Mouse (Mus musculus): ENCODE data around the gene Armc5.

Gene Armc5

DNA sequence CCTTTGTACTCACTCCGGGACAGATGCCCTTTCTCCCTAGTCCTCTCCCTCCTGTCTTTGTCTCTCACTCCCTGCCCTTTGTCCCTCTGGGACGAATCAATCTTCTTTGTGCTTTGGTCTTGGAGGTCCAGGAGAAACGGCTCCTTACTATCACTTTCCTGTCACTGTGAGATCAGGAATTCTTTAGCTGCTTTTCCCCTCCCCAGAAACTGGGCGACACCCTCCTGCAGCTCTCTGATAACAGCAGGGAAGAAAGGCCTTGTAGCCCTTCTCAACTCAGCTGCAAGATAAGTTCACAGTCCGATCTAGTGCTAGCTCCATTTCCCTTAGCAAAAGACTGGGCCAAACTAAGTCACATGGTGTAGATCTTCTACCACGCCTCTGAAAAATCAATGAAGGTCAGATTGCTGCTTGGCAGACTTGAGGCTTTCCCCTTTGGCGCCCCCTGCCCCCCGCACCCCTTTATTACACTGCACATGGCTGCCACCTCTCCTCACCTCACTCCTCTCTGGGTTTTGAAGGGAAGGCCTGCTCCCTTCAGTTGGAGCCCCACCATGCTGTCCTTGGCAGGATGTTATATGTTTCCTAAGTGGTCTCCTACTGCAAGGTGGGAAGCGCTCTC is 51.9 kb downstream of the Armc5 start:
- no peak for DNase-seq (ENCODE audit: low spot score)

Measured in lung, postnatal 25 days (tissue).